Mouse (Mus musculus): ENCODE data around the gene Tmem163. TPM values are rescaled to one million over a fixed set of nuclear protein-coding genes. Genes with fewer than 3 reads are reported as not detected.

The Tmem163 gene
- polyA plus RNA-seq, 1 experiment, result not detected

GRCm38 (mm10) chr1:127484826-127485225 lies 194.5 kb downstream of the Tmem163 start:
- TF ChIP-seq CTCF (IDR thresholded peaks at IDR 0.05; ENCODE audit: borderline replicate concordance, insufficient read depth, low read length) (peak; percentile 50; the same call in 1 of the 2 replicates), POLR2A (IDR thresholded peaks at IDR 0.05; ENCODE audit: low read depth, low read length) (no peak)
- Histone ChIP-seq H3K27ac (ENCODE audit: insufficient read depth, low read length) (no peak overlapping the region), H3K4me3 (ENCODE audit: insufficient read depth, low read length) (no peak overlapping the region), H3K4me1 (ENCODE audit: control insufficient read depth, insufficient read depth, low read length) (no peaks in the 10 kb centered on the region)

- Histone ChIP-seq H3K4me1 (ENCODE audit: control insufficient read depth, insufficient read depth, low read length) (no peaks in the 10 kb centered on the region), H3K4me3 (ENCODE audit: insufficient read depth, low read length) (no peak overlapping the region), H3K27ac (ENCODE audit: insufficient read depth, low read length) (no peak overlapping the region)
- no peak for TF ChIP-seq POLR2A (IDR thresholded peaks at IDR 0.05; ENCODE audit: low read depth, low read length)
- no peak for TF ChIP-seq CTCF (IDR thresholded peaks at IDR 0.05; ENCODE audit: borderline replicate concordance, insufficient read depth, low read length)
Measured at GRCm38 (mm10) chr1:127484188-127484587, 195.2 kb downstream of the Tmem163 start.

GRCm38 (mm10) chr1:127482911-127483310 lies 196.4 kb downstream of the Tmem163 start:
- no peaks in the 10 kb centered on the region for H3K4me1 ChIP-seq (ENCODE audit: control insufficient read depth, insufficient read depth, low read length)
- TF ChIP-seq POLR2A (IDR thresholded peaks at IDR 0.05; ENCODE audit: low read depth, low read length) (no peak), CTCF (IDR thresholded peaks at IDR 0.05; ENCODE audit: borderline replicate concordance, insufficient read depth, low read length) (no peak)
- H3K4me3 ChIP-seq (ENCODE audit: insufficient read depth, low read length), result no peak overlapping the region
- H3K27ac ChIP-seq (ENCODE audit: insufficient read depth, low read length), result no peak overlapping the region

GRCm38 (mm10) chr1:127475756-127476155 lies 203.6 kb downstream of the Tmem163 start:
- no peak overlapping the region for H3K4me3 ChIP-seq (ENCODE audit: insufficient read depth, low read length)
- H3K27ac ChIP-seq (ENCODE audit: insufficient read depth, low read length), result no peak overlapping the region
- TF ChIP-seq CTCF (IDR thresholded peaks at IDR 0.05; ENCODE audit: borderline replicate concordance, insufficient read depth, low read length) (no peak), POLR2A (IDR thresholded peaks at IDR 0.05; ENCODE audit: low read depth, low read length) (no peak)
- no peaks in the 10 kb centered on the region for H3K4me1 ChIP-seq (ENCODE audit: control insufficient read depth, insufficient read depth, low read length)

GRCm38 (mm10) chr1:127470175-127470574 lies 209.2 kb downstream of the Tmem163 start:
- TF ChIP-seq POLR2A (IDR thresholded peaks at IDR 0.05; ENCODE audit: low read depth, low read length), result no peak
- TF ChIP-seq CTCF (IDR thresholded peaks at IDR 0.05; ENCODE audit: borderline replicate concordance, insufficient read depth, low read length), result no peak
- no peaks in the 10 kb centered on the region for H3K4me1 ChIP-seq (ENCODE audit: control insufficient read depth, insufficient read depth, low read length)
- no peak overlapping the region for H3K4me3 ChIP-seq (ENCODE audit: insufficient read depth, low read length)
- no peak overlapping the region for H3K27ac ChIP-seq (ENCODE audit: insufficient read depth, low read length)

- TF ChIP-seq POLR2A (IDR thresholded peaks at IDR 0.05; ENCODE audit: low read depth, low read length), result no peak
- TF ChIP-seq CTCF (IDR thresholded peaks at IDR 0.05; ENCODE audit: borderline replicate concordance, insufficient read depth, low read length), result no peak
- H3K4me3 ChIP-seq (ENCODE audit: insufficient read depth, low read length), result no peak overlapping the region
- H3K27ac ChIP-seq (ENCODE audit: insufficient read depth, low read length), result no peak overlapping the region
- H3K4me1 ChIP-seq (ENCODE audit: control insufficient read depth, insufficient read depth, low read length), result no peaks in the 10 kb centered on the region
Measured at GRCm38 (mm10) chr1:127467238-127467637, 212.1 kb downstream of the Tmem163 start.

- Histone ChIP-seq H3K27ac (ENCODE audit: insufficient read depth, low read length) (no peak overlapping the region), H3K4me1 (ENCODE audit: control insufficient read depth, insufficient read depth, low read length) (no peaks in the 10 kb centered on the region), H3K4me3 (ENCODE audit: insufficient read depth, low read length) (no peak overlapping the region)
- TF ChIP-seq CTCF (IDR thresholded peaks at IDR 0.05; ENCODE audit: borderline replicate concordance, insufficient read depth, low read length) (no peak), POLR2A (IDR thresholded peaks at IDR 0.05; ENCODE audit: low read depth, low read length) (no peak)
Measured at GRCm38 (mm10) chr1:127465292-127465691, 214.1 kb downstream of the Tmem163 start.

- no peak overlapping the region for H3K27ac ChIP-seq (ENCODE audit: insufficient read depth, low read length)
- H3K4me1 ChIP-seq (ENCODE audit: control insufficient read depth, insufficient read depth, low read length), result no peaks in the 10 kb centered on the region
- TF ChIP-seq POLR2A (IDR thresholded peaks at IDR 0.05; ENCODE audit: low read depth, low read length) (no peak), CTCF (IDR thresholded peaks at IDR 0.05; ENCODE audit: borderline replicate concordance, insufficient read depth, low read length) (no peak)
- no peak overlapping the region for H3K4me3 ChIP-seq (ENCODE audit: insufficient read depth, low read length)
Measured at GRCm38 (mm10) chr1:127464041-127464440, 215.3 kb downstream of the Tmem163 start.

GRCm38 (mm10) chr1:127461017-127461416 lies 218.3 kb downstream of the Tmem163 start:
- H3K27ac ChIP-seq (ENCODE audit: insufficient read depth, low read length), result no peak overlapping the region
- H3K4me3 ChIP-seq (ENCODE audit: insufficient read depth, low read length), result no peak overlapping the region
- TF ChIP-seq CTCF (IDR thresholded peaks at IDR 0.05; ENCODE audit: borderline replicate concordance, insufficient read depth, low read length), result no peak
- no peak for TF ChIP-seq POLR2A (IDR thresholded peaks at IDR 0.05; ENCODE audit: low read depth, low read length)
- no peaks in the 10 kb centered on the region for H3K4me1 ChIP-seq (ENCODE audit: control insufficient read depth, insufficient read depth, low read length)

- no peaks in the 10 kb centered on the region for H3K4me1 ChIP-seq (ENCODE audit: control insufficient read depth, insufficient read depth, low read length)
- H3K4me3 ChIP-seq (ENCODE audit: insufficient read depth, low read length), result no peak overlapping the region
- no peak for TF ChIP-seq CTCF (IDR thresholded peaks at IDR 0.05; ENCODE audit: borderline replicate concordance, insufficient read depth, low read length)
- TF ChIP-seq POLR2A (IDR thresholded peaks at IDR 0.05; ENCODE audit: low read depth, low read length), result no peak
- H3K27ac ChIP-seq (ENCODE audit: insufficient read depth, low read length), result no peak overlapping the region
Measured at GRCm38 (mm10) chr1:127459576-127459975, 219.8 kb downstream of the Tmem163 start.

GRCm38 (mm10) chr1:127459015-127459451 lies 220.3 kb downstream of the Tmem163 start:
- Histone ChIP-seq H3K27ac (ENCODE audit: insufficient read depth, low read length) (no peak overlapping the region), H3K4me3 (ENCODE audit: insufficient read depth, low read length) (no peak overlapping the region), H3K4me1 (ENCODE audit: control insufficient read depth, insufficient read depth, low read length) (no peaks in the 10 kb centered on the region)
- TF ChIP-seq CTCF (IDR thresholded peaks at IDR 0.05; ENCODE audit: borderline replicate concordance, insufficient read depth, low read length), result no peak; the same call in 1 of the 2 replicates
- TF ChIP-seq POLR2A (IDR thresholded peaks at IDR 0.05; ENCODE audit: low read depth, low read length), result no peak

Measured in embryonic fibroblast, embryonic 13.5 days (primary cell).